Mouse (Mus musculus): ENCODE measurements around the gene 1700049E17Rik2. TPM values are rescaled to one million over a fixed set of nuclear protein-coding genes. Genes with fewer than 3 reads are reported as not detected.
"Not testable (repeated sequence)": the region's sequence is repeated elsewhere in the genome, so short reads cannot be mapped to it uniquely, and the experiment has no call there.

The 1700049E17Rik2 gene
- not detected for total RNA-seq (2022)

- DNase-seq, result not testable (repeated sequence)
These were observed at the start of gene 1700049E17Rik2 for GRCm38 (mm10) chr14:41572911-41573310. Gene 1700049E17Rik2 (plus strand): TSS chr14:41573211.

GRCm38 (mm10) chr14:41524695-41525094 lies 48.3 kb upstream of the 1700049E17Rik2 start:
- DNase-seq, result not testable (repeated sequence)

- not testable (repeated sequence) for DNase-seq
These were observed 17.5 kb upstream of the 1700049E17Rik2 start, which contains the start of gene Gm7970 for GRCm38 (mm10) chr14:41555483-41555882. Gene Gm7970 (minus strand): TSS chr14:41555583.

- not testable (repeated sequence) for DNase-seq
These were observed 13.3 kb downstream of the 1700049E17Rik2 start for GRCm38 (mm10) chr14:41586346-41586745.

- not testable (repeated sequence) for DNase-seq
These were observed 27.9 kb downstream of the 1700049E17Rik2 start for GRCm38 (mm10) chr14:41600935-41601334.

GRCm38 (mm10) chr14:41610690-41611089 lies 37.7 kb downstream of the 1700049E17Rik2 start:
- not testable (repeated sequence) for DNase-seq

GRCm38 (mm10) chr14:41622535-41622934 lies 49.5 kb downstream of the 1700049E17Rik2 start:
- not testable (repeated sequence) for DNase-seq

GRCm38 (mm10) chr14:41624512-41624911 lies 51.5 kb downstream of the 1700049E17Rik2 start, which contains the start of gene Gm3072:
Gene Gm3072 (minus strand): TSS chr14:41624612.
- not testable (repeated sequence) for DNase-seq

- DNase-seq, result not testable (repeated sequence)
These were observed 57.1 kb downstream of the 1700049E17Rik2 start for GRCm38 (mm10) chr14:41630144-41630543.

Other genes starting within 250 kb of the 1700049E17Rik2 start
- not detected for gene Gm5798, start 224.6 kb upstream of the 1700049E17Rik2 start, total RNA-seq (2022)
- gene Gm7945, start 186.8 kb upstream of the 1700049E17Rik2 start, total RNA-seq (2022), result not detected
- not detected for gene Gm6482, start 164.9 kb upstream of the 1700049E17Rik2 start, total RNA-seq (2022)
- gene Gm7954, start 119.7 kb upstream of the 1700049E17Rik2 start, total RNA-seq (2022), result not detected
- gene Gm3486, start 83.7 kb upstream of the 1700049E17Rik2 start, total RNA-seq (2022), result not detected
- gene Gm7970, start 17.6 kb upstream of the 1700049E17Rik2 start, total RNA-seq (2022), result not detected
- gene Gm3072, start 51.4 kb downstream of the 1700049E17Rik2 start, total RNA-seq (2022), result not detected
- not detected for gene Gm3676, start 73.3 kb downstream of the 1700049E17Rik2 start, total RNA-seq (2022)
- not detected for gene Gm8068, start 128.7 kb downstream of the 1700049E17Rik2 start, total RNA-seq (2022)
- gene Gm7929, start 177.4 kb downstream of the 1700049E17Rik2 start, total RNA-seq (2022), result not detected
- not detected for gene Gm47189, start 199.2 kb downstream of the 1700049E17Rik2 start, total RNA-seq (2022)